Mouse (Mus musculus) testis, adult 2 months (tissue): ENCODE results near the gene Prrc2c.

Source experiments
- CTCF ChIP-seq: fragments of 200-500 bp; IDR thresholded peaks from 2 replicates; pipeline ENCODE4 v1.5.1; 2012; ENCODE audit warnings: low read depth, mild to moderate bottlenecking, inconsistent platforms, low read length, moderate library complexity; ENCODE audit not compliant: control insufficient read depth, insufficient read depth, insufficient replicate concordance
- POLR2A ChIP-seq: fragments of 200-500 bp; IDR thresholded peaks from 2 replicates; pipeline ENCODE4 v1.6.1; 2012; ENCODE audit warnings: low read depth, mild to moderate bottlenecking, inconsistent platforms, low read length, moderate library complexity; ENCODE audit not compliant: control insufficient read depth

GRCm38 (mm10) chr1:162771617-162772360 is 31.4 kb upstream of the Prrc2c start:
- TF ChIP-seq CTCF, result no peak
- TF ChIP-seq POLR2A, result no peak
